Mouse (Mus musculus): ENCODE measurements around the gene Gltpd2.
"Not testable (repeated sequence)": the region's sequence is repeated elsewhere in the genome, so short reads cannot be mapped to it uniquely, and the experiment has no call there.

DNA sequence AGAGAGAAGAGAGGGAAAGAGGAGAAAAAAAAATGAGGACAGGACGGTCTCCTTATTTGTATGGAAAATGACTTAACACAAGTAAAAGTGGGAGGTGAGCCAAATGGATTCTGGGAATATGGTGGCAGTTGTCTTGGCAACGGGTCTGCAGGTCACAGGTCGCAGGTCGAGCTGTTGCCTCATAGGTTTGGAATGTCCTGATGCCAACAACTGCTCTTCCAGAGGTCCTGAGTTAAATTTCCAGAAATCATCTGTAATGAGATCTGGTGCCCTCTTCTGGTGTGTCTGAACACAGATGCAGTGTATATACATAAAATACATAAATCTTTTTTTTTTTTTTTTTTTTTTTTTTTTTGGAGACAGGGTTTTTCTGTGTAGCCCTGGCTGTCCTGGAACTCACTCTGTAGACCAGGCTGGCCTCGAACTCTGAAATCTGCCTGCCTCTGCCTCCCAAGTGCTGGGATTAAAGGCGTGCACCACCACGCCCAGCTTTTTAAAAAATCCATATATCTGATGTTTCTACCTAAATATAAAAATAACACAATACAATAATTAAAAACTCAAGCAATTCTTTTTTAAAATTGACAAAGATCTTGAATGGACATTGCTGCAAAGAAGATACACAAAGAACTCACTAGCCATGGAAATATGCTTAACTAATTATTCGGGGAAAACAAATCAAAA, 4.5 kb downstream of the Gltpd2 start:
- not testable (repeated sequence) for TF ChIP-seq CTCF (IDR thresholded peaks at IDR 0.05; ENCODE audit: borderline replicate concordance, extremely low read depth, insufficient read depth, insufficient read length); POLR2A (IDR thresholded peaks at IDR 0.05; ENCODE audit: borderline replicate concordance, extremely low read depth, insufficient read depth, insufficient read length, poor library complexity, severe bottlenecking)

Measured in brain, embryonic 14.5 days (tissue).